Mouse (Mus musculus): Measurements from ENCODE around the gene Tomm20l. TPM values are rescaled to one million over a fixed set of nuclear protein-coding genes. Genes with fewer than 3 reads are reported as not detected.
A peak's percentile ranks its signal among the peaks of the same experiment; 100 is the strongest.
"Not testable (repeated sequence)": the region's sequence is repeated elsewhere in the genome, so short reads cannot be mapped to it uniquely, and the experiment has no call there.

Tomm20l gene
- total RNA-seq (2021): 1 to 10 TPM in 1 of 2 experiments, under 1 TPM in 1; 0.50 to 1.8 TPM

DNA sequence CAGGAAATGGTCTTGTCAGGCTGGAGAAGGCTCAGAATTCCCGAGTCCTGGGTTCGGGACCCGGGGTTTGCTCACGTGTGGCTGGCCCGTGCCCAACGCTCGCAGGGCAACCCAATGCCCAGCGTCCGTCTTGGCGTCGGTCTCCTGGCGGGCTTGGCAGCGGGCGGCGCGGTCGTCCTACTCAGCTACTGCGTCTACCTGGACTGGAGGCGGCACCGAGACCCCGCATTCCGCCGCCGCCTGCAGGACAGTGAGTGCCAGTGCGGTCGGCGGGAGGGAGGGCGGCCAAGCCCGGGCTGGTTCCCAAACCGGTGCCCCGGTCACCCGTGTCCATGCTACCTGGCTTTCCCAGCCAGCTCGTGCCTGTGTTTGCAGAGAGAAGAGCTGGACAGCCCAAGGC, at the start of gene Tomm20l:
TSS of gene Tomm20l (plus strand) at position 98 of the 400 bp plus-strand sequence.
- intact Hi-C loops (cut with DNase I): no loop called here
- DNase-seq: peak; percentile 51 to 53

DNA sequence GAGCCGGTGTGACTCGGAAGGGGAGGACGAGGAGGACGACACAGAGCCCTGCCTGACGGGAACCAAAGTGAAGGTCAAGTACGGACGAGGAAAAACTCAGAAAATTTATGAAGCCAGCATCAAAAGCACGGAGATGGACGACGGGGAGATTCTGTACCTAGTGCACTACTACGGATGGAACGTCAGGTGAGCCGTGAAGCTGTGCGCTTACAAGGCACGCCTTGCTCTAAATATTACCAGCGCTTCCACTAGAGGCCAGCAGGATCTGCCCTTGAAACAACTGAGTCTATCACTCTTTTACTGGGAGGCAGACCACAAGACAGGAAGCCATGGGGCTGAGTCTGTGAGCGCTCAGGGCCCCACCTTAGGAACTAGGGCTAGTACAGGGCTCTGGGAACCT, 41.4 kb upstream of the Tomm20l start:
- no peak for DNase-seq
- intact Hi-C loops (cut with DNase I): loop anchor here (5.0 kb wide), 1 partner anchor 98 kb away; the partner anchor contains the start of gene Psma3

GRCm38 (mm10) chr12:71072048-71072447, 39.2 kb upstream of the Tomm20l start:
- intact Hi-C loops (cut with DNase I): loop anchor here (5.0 kb wide), 1 partner anchor 100 kb away; the partner anchor contains the start of gene Psma3
- DNase-seq: no peak

- intact Hi-C loops (cut with DNase I): loop anchor here (5.0 kb wide), 1 partner anchor 101 kb away; the partner anchor contains the start of gene Psma3
- peak; percentile 25 to 43 for DNase-seq
These were observed 38.0 kb upstream of the Tomm20l start for GRCm38 (mm10) chr12:71073113-71073730.

DNA sequence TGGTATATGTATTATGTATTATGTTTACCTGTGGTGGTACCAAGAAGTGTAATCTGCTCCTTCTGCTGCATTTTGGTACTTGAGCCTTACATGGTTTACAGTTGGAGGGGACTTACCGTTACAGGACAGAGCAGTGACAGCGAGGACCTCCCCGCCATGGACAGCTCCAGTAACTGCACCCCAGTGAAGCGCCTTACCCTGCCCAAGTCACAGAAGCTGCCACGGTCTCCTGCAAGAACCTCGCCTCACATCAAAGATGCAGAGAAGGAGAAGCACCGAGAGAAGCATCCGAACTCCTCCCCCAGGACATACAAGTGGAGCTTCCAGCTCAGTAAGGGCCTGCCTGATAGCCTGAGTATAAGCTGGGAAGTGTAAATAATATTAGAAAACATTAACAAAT, 24.9 kb upstream of the Tomm20l start:
- DNase-seq: no peak

DNA sequence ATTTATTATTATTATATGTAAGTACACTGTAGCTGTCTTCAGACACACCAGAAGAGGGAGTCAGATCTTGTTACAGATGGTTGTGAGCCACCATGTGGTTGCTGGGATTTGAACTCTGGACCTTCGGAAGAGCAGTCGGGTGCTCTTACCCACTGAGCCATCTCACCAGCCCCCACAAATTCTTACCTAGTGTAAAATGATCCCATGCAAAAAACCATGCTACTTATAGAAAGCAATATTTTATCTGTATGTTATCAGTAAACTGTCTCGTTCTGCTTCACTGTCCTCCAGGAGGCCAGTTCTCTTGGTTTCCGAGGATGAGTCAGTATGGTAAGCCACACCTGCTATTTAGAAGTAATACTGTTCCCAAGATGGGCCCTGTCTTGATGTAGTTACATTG, 7.0 kb upstream of the Tomm20l start:
- DNase-seq; intact Hi-C loops (cut with DNase I): not testable (repeated sequence)

More for the DNA sequence above, 24.9 kb upstream of the Tomm20l start:
- intact Hi-C loops (cut with DNase I): no loop called here

GRCm38 (mm10) chr12:71107216-71107771, 3.9 kb upstream of the Tomm20l start:
- no peak for DNase-seq
- intact Hi-C loops (cut with DNase I): no loop called here

DNA sequence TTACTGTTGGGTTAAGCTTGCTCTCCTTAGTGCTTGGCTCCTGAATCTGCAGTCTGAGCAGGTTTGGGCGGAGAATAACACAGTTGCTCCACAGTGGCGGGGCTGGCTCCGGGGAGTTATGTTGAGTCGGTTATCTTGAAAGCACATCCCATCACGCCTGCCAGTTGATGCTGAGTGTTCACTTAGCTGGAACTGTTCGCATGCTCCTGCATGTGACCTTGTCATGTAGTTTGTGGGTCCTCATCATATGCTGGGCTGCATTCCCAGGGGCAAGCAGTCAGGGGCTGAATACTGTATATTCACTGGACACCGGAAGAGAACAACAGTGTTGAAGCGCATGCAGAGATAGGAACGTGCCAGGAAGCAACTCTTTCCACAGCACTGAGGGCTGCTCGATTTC, 1.8 kb downstream of the Tomm20l start:
- intact Hi-C loops (cut with DNase I): no loop called here
- peak; percentile 14 to 22 for DNase-seq

DNA sequence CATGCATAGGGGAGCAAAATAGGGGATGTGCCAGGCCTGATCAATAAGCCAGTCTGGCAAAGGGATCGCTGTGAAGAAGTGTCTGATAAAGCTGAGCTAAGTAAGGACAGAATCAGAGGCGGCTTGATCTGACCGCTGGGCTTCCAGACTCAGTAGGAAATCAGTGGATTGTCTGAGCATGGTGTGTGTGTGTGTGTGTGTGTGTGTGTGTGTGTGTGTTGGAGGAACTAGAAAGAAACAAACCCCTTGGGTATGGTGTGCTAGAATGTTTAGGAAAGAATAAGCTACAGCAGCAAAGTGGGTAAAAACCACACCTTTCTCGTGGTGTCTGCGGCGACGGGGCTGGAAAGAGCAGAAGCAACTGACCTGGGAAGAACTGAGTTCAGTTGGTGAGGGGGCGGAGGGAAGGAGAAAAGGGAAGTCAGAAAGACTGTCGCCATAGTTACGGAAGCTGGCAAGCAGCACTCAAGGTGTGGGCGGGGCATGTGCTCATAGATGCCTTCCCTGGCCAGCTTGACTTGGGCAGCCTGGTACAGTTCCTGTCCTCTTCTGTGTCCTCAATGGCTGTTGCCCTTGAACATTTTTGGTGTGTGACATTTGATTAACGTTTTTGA, 2.6 kb downstream of the Tomm20l start:
- DNase-seq: peak; percentile 31 to 34

GRCm38 (mm10) chr12:71116411-71116810, 5.2 kb downstream of the Tomm20l start:
- no peak for DNase-seq
- intact Hi-C loops (cut with DNase I): no loop called here

More for the DNA sequence above, 2.6 kb downstream of the Tomm20l start:
- intact Hi-C loops (cut with DNase I): no loop called here

- DNase-seq: no peak
- intact Hi-C loops (cut with DNase I): no loop called here
These were observed 11.5 kb downstream of the Tomm20l start for GRCm38 (mm10) chr12:71122731-71123130.

DNA sequence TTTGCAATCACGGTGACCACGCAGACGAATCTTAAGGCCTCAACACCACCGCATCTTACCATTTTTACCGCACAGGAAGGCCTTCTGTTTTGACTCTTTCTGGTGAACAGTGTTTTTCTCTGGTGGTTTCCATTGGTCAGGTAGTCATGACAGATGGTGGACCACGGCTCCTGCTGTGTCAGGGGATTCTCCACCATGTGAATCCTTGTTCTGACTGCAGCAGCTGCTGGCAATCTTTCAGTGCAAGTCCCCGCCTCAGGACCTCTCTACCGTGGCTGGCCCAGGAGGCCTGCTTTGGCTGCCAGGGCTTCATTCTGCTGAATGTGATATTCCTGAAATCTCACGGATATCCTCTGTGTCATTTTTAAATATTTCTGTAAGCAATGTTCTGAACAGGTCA, 12.1 kb downstream of the Tomm20l start:
- no peak for DNase-seq
- intact Hi-C loops (cut with DNase I): no loop called here

DNA sequence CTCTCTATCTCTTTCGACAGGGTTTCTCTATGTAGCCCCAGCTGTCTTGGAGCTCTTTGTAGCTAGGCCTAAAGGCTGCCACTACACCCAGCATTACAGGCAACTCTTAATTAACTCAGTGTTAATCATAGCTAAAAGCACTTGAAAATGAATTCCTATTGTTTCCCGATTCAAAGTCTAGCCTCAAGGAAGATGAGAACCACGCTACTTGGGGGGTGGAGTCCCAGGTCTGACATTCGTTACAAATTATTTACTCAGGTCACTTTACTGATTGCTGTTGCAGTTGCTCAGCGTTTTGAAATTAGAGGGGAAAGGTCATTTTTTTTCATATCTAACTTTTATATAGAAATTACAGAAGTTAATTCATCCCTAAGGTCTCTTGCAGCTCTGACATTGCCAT, 24.4 kb downstream of the Tomm20l start:
- no peak for DNase-seq
- intact Hi-C loops (cut with DNase I): loop anchor here (5.0 kb wide), 1 partner anchor 168 kb away; no protein-coding TSS in a partner anchor

DNA sequence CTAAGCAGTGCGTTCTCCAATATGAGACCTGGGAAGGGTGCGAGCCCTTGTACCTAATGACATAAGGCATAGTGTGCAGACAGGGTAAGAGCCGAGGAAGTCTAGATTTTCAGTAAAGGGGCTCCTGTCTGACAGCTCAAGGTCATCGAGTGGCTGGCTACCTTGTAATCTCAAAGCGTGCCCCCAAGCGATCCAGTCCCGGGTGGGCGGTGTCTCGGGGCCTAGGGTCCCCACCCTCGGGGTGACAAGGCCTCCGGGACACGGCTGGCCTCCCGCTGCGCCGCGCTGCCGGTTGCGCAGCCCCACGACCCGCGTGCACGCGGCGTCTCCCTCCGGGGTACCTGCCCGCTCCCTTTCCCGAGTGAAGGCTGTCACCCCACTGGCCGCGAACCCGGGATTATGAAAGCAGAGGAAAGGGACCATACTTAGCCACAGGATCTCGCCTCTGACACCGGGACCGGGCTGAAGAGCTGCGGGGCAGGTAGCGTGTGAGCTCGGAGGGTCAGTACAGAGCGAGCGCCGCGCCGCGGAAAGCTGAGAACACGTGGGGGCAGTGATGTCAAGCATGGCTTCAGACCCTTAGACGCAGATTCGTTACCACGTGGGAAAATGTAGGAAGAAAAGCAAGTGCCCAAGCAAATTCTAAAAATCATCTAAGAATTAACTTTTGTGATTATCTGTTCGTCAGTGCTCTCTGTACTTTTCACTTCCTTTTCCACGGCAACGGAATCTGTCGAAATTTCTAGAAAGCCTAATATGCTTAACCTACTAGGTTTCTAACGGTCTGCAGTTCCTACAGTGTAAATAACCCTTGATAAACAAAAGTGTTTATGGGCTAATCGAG, 25.1 kb downstream of the Tomm20l start, which contains the start of the genes Timm9 and 2700049A03Rik:
TSS of gene Timm9 (minus strand) at position 555 of the 844 bp plus-strand sequence.
TSS of gene 2700049A03Rik (plus strand) at position 719 of the 844 bp plus-strand sequence.
- peak; percentile 88 to 90 for DNase-seq
- intact Hi-C loops (cut with DNase I): loop anchor here (5.0 kb wide), 1 partner anchor 169 kb away; no protein-coding TSS in a partner anchor

GRCm38 (mm10) chr12:71136974-71137491, 25.8 kb downstream of the Tomm20l start:
- DNase-seq: peak; percentile 85 to 90
- intact Hi-C loops (cut with DNase I): loop anchor here (5.0 kb wide), 1 partner anchor 170 kb away; no protein-coding TSS in a partner anchor

- intact Hi-C loops (cut with DNase I): loop anchor here (5.0 kb wide), 1 partner anchor 170 kb away; no protein-coding TSS in a partner anchor
These were observed 26.5 kb downstream of the Tomm20l start for GRCm38 (mm10) chr12:71137686-71138085.

GRCm38 (mm10) chr12:71139258-71139828, 28.1 kb downstream of the Tomm20l start:
- peak in 1 of 2 experiments; percentile 14 for DNase-seq
- intact Hi-C loops (cut with DNase I): loop anchor here (5.0 kb wide), 1 partner anchor 172 kb away; no protein-coding TSS in a partner anchor

More at GRCm38 (mm10) chr12:71137686-71138085, 26.5 kb downstream of the Tomm20l start:
- no peak for DNase-seq

GRCm38 (mm10) chr12:71141189-71141588, 30.0 kb downstream of the Tomm20l start:
- intact Hi-C loops (cut with DNase I): no loop called here

DNA sequence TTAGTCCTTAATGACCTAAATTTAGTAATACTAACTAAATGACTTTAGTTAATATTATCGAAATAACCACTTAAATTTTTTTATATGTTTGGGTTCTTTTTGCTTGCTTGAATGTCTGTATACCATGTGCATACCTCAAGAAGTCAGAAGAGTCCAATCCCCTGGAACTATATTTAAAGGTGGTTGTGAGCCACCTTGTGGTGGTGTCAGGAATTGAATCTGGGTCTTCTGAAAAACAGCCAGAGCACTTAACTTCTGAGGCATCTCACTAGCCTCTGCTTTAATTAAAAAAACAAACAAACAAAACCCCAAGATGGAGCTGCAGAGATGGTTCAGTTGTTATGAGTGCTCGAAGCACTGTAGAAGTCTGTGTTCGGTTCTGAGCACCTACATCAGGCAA, 36.4 kb downstream of the Tomm20l start:
- intact Hi-C loops (cut with DNase I): no loop called here
- DNase-seq: peak; percentile 38 to 65

More at GRCm38 (mm10) chr12:71141189-71141588, 30.0 kb downstream of the Tomm20l start:
- no peak for DNase-seq
